Comparison of ENCODE assay signal across 17 mouse cellular contexts in the genomic region with DNA sequence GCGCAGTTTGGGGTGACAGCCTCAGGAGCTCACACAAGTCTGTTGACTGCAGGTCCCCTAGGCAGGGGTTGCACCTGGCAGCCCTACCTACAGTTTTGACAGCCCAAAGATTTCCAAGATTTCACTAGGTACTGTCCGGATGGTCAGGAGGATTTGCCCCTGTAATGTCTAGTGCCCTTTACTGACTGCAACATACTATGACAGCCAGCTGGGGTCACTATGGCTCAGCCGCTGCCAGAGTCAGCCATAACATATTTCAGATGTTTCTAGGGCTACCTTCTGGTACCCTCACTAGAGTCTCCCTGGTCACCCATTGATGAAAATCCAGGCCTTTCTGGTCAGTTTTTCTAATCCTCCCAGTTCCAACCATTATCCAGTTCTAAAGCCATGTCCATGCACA. TPM values are rescaled to one million over a fixed set of nuclear protein-coding genes. Genes with fewer than 3 reads are reported as not detected.
DNase-seq lines count a peak whose midpoint lies in the region; ATAC-seq and TF ChIP-seq lines count a peak whose summit lies in the region.
"Had no signal": no experiment of that assay in that cellular context is flagged by ENCODE, and none has a peak within 500 bp of the region (broad histone marks: within the 10 kb centered on the region; RNA-seq: fewer than 3 reads in every experiment).

No protein-coding gene starts in this region.

- H3ac ChIP-seq in C2C12 (ENCODE audit: control insufficient read depth, insufficient read length, low read depth): no peak overlapping the region

- no peak overlapping the region for H3K9ac ChIP-seq in liver, adult 2 months (ENCODE audit: low read depth, low read length)
- H3K9ac ChIP-seq in liver, embryonic 12.5 days: no peak overlapping the region
- no peak overlapping the region for H3K9ac ChIP-seq in ES-Bruce4 (ENCODE audit: low read depth, poor library complexity, severe bottlenecking)
- H3K9ac ChIP-seq: embryonic facial prominence, embryonic 13.5 days; hindbrain, embryonic 13.5 days; lung, embryonic 15.5 days had no signal

- no peak overlapping the region for H3K4me3 ChIP-seq in liver, adult 2 months (ENCODE audit: insufficient read depth, low read depth, low read length)
- no peak overlapping the region for H3K4me3 ChIP-seq in liver, embryonic 12.5 days
- H3K4me3 ChIP-seq in C2C12 (ENCODE audit: insufficient read depth, poor library complexity, severe bottlenecking) (no peak overlapping the region), ES-Bruce4 (ENCODE audit: low read depth, low read length) (no peak overlapping the region)
- H3K4me3 ChIP-seq: embryonic facial prominence, embryonic 13.5 days; heart, embryonic 10.5 days; hindbrain, embryonic 13.5 days; lung, embryonic 15.5 days had no signal

- no peak for ATAC-seq in liver, embryonic 12.5 days
- ATAC-seq: midbrain, embryonic 16.5 days had no signal

- TF ChIP-seq CTCF in liver, adult 2 months (IDR thresholded peaks at IDR 0.05; ENCODE audit: low read depth, low read length): peak; percentile 50
- TF ChIP-seq CTCF in C2C12 (IDR thresholded peaks at IDR 0.05; ENCODE audit: control insufficient read depth, insufficient read depth, insufficient read length) (peak; percentile 20), ES-Bruce4 (IDR thresholded peaks at IDR 0.05; ENCODE audit: low read depth, low read length) (peak; percentile 45)

- H3K36me3 ChIP-seq in liver, adult 2 months (ENCODE audit: control insufficient read depth, insufficient read depth, low read length): no peaks in the 10 kb centered on the region
- peaks cover 13% of the 10 kb centered on the region for H3K36me3 ChIP-seq in liver, embryonic 12.5 days
- H3K36me3 ChIP-seq in C2C12 (ENCODE audit: control insufficient read depth, insufficient read depth): no peaks in the 10 kb centered on the region
- no peaks in the 10 kb centered on the region for H3K36me3 ChIP-seq in ES-Bruce4 (ENCODE audit: control insufficient read depth, insufficient read depth, low read length, poor library complexity, severe bottlenecking)

- TF ChIP-seq EP300 in ES-Bruce4 (IDR thresholded peaks at IDR 0.05; ENCODE audit: insufficient read depth, low read depth, low read length): no peak

- WGBS in liver, adult 2 months: 78% methylated on average over 3 of the region's 3 CpGs
- 56% methylated on average over 3 of the region's 3 CpGs for WGBS in liver, embryonic 12.5 days (ENCODE audit: insufficient replicate concordance)

- H3K79me3 ChIP-seq in C2C12 (ENCODE audit: low read depth): no peaks in the 10 kb centered on the region

- H3K4me1 ChIP-seq in liver, adult 2 months (ENCODE audit: control insufficient read depth, insufficient read depth, low read length): no peaks in the 10 kb centered on the region
- no peaks in the 10 kb centered on the region for H3K4me1 ChIP-seq in liver, embryonic 12.5 days
- H3K4me1 ChIP-seq in ES-Bruce4 (ENCODE audit: control insufficient read depth, insufficient read depth, low read length): no peaks in the 10 kb centered on the region
- H3K4me1 ChIP-seq: heart, embryonic 10.5 days; hindbrain, embryonic 13.5 days had no signal

- H3K27ac ChIP-seq in liver, adult 2 months (replicated peaks; ENCODE audit: insufficient read depth, low read depth, low read length): no peak overlapping the region
- H3K27ac ChIP-seq in liver, embryonic 12.5 days: no peak overlapping the region
- no peak overlapping the region for H3K27ac ChIP-seq in ES-Bruce4 (ENCODE audit: insufficient read depth, low read length)
- H3K27ac ChIP-seq: embryonic facial prominence, embryonic 13.5 days; heart, embryonic 10.5 days; hindbrain, embryonic 13.5 days; lung, embryonic 15.5 days had no signal

- intact Hi-C loops in heart, postnatal 25 days (cut with DNase I): loop anchor here (2.0 to 10.0 kb wide), 2 partner anchors 41 to 1395 kb away; partner anchors contain the start of gene Surf6

- no peak overlapping the region for H3K4me2 ChIP-seq in liver, embryonic 12.5 days
- H3K4me2 ChIP-seq: embryonic facial prominence, embryonic 13.5 days; hindbrain, embryonic 13.5 days; lung, embryonic 15.5 days had no signal

- H3K27me3 ChIP-seq in liver, adult 2 months (ENCODE audit: control insufficient read depth, insufficient read depth, low read length): no peaks in the 10 kb centered on the region
- H3K27me3 ChIP-seq in liver, embryonic 12.5 days (replicated peaks): no peaks in the 10 kb centered on the region; the same call in 1 of the 2 replicates
- H3K27me3 ChIP-seq in C2C12 (ENCODE audit: control insufficient read depth, insufficient read depth, insufficient read length) (no peaks in the 10 kb centered on the region), ES-Bruce4 (ENCODE audit: control insufficient read depth, insufficient read depth, low read length, poor library complexity, severe bottlenecking) (no peaks in the 10 kb centered on the region)
- H3K27me3 ChIP-seq: embryonic facial prominence, embryonic 13.5 days; hindbrain, embryonic 13.5 days; lung, embryonic 15.5 days had no signal

- no peak for TF ChIP-seq POLR2A in liver, adult 2 months (IDR thresholded peaks at IDR 0.05; ENCODE audit: extremely low read depth, insufficient read depth, low read length)
- no peak for TF ChIP-seq POLR2A in ES-Bruce4 (IDR thresholded peaks at IDR 0.05; ENCODE audit: insufficient read depth, low read length)

- DNase-seq in liver, adult 2 months (ENCODE audit: extremely low read depth, low read depth, low spot score): no peak
- DNase-seq in naive thymus-derived CD4-positive, alpha-beta T cell, adult 2 months (ENCODE audit: low read depth): peak; percentile 37
- DNase-seq in heart, postnatal 25 days (ENCODE audit: low spot score): no peak
- no peak for DNase-seq in urinary bladder, postnatal 25 days (ENCODE audit: low spot score)
- DNase-seq: adrenal gland, postnatal 10 days; kidney, postnatal 14 days; spleen, adult 18-20 months; thymus, postnatal 36 days had no signal

- H3K79me2 ChIP-seq in liver, adult 2 months (ENCODE audit: control insufficient read depth, insufficient read depth, low read length): no peaks in the 10 kb centered on the region
- H3K79me2 ChIP-seq in C2C12 (ENCODE audit: control insufficient read depth, insufficient read depth): no peaks in the 10 kb centered on the region

- H3K9me3 ChIP-seq in liver, embryonic 12.5 days (replicated peaks): no peaks in the 10 kb centered on the region
- no peaks in the 10 kb centered on the region for H3K9me3 ChIP-seq in ES-Bruce4 (replicated peaks; ENCODE audit: control insufficient read depth, insufficient read depth, low read length, poor library complexity, severe bottlenecking)
- H3K9me3 ChIP-seq: embryonic facial prominence, embryonic 13.5 days; heart, embryonic 10.5 days; hindbrain, embryonic 13.5 days; lung, embryonic 15.5 days had no signal

TF ChIP-seq in C2C12, 6 proteins besides CTCF, POLR2A, EP300 and RAD21:
- TF ChIP-seq MYOD1 (IDR thresholded peaks at IDR 0.05; ENCODE audit: control insufficient read depth, insufficient read length, low read depth): no peak
- no peak for TF ChIP-seq CEBPB (IDR thresholded peaks at IDR 0.05; ENCODE audit: low read depth)
- no peak for TF ChIP-seq MYOG (IDR thresholded peaks at IDR 0.05; ENCODE audit: control insufficient read depth, extremely low read depth, insufficient read length)
- TF ChIP-seq MAX (IDR thresholded peaks at IDR 0.05): no peak
- no peak for TF ChIP-seq FOSL1 (IDR thresholded peaks at IDR 0.05; ENCODE audit: insufficient read depth, low read length, poor library complexity, severe bottlenecking)
- TF ChIP-seq USF1 (IDR thresholded peaks at IDR 0.05; ENCODE audit: low read depth): no peak

RNA-seq across cellular contexts. Expression of gene C8g, which starts 8.4 kb away (rescaled TPM):
- total RNA-seq in liver, adult 2 months (2014; rRNA removed): 589 and 721 TPM in 2 replicates
- 881 and 939 TPM in 2 replicates for polyA plus RNA-seq in liver, adult 2 months (2012; rRNA removed)
- polyA plus RNA-seq in liver, embryonic 12.5 days (2016; fragmentation: Nextera tagmentation; extraction: Ambion mirVana): 17.4 and 18.8 TPM in 2 replicates
- polyA plus RNA-seq in C2C12 (2012; fragmentation: generic; extraction: Trizol): 0.32 TPM
- polyA plus RNA-seq in ES-Bruce4 (2011; ENCODE audit: insufficient read depth, insufficient read length, low read depth, missing spikeins): 3.5 and 4.9 TPM in 2 replicates
- total RNA-seq in heart, postnatal 25 days (2021): under 1 TPM; 0.73 to 0.75 TPM

RNA-seq across cellular contexts. Expression of gene Fbxw5, which starts 9.4 kb away (rescaled TPM):
- 18.6 and 24.0 TPM in 2 replicates for total RNA-seq in liver, adult 2 months (2014; rRNA removed)
- 18.8 and 19.4 TPM in 2 replicates for polyA plus RNA-seq in liver, adult 2 months (2012; rRNA removed)
- 39.9 and 42.7 TPM in 2 replicates for polyA plus RNA-seq in liver, embryonic 12.5 days (2016; fragmentation: Nextera tagmentation; extraction: Ambion mirVana)
- polyA plus RNA-seq in C2C12 (2012; fragmentation: generic; extraction: Trizol): 35.8 TPM
- 16.4 and 18.4 TPM in 2 replicates for polyA plus RNA-seq in ES-Bruce4 (2011; ENCODE audit: insufficient read depth, insufficient read length, low read depth, missing spikeins)
- total RNA-seq in heart, postnatal 25 days (2021): 10 to 100 TPM; 85.7 to 91.2 TPM

RNA-seq across cellular contexts. Expression of gene Lcn12, which starts 16.2 kb away (rescaled TPM):
- total RNA-seq in liver, adult 2 months (2014; rRNA removed): 0.40 TPM in 1 of 2 replicates, not detected in the other
- polyA plus RNA-seq in liver, adult 2 months (2012; rRNA removed): 0.25 and 0.27 TPM in 2 replicates
- polyA plus RNA-seq in liver, embryonic 12.5 days (2016; fragmentation: Nextera tagmentation; extraction: Ambion mirVana): not detected in 2 replicates
- polyA plus RNA-seq in C2C12 (2012; fragmentation: generic; extraction: Trizol) (not detected), ES-Bruce4 (2011; ENCODE audit: insufficient read depth, insufficient read length, low read depth, missing spikeins) (not detected in 2 replicates)
- total RNA-seq in heart, postnatal 25 days (2021): not detected
- total RNA-seq: adrenal gland, postnatal 10 days; left cerebral cortex, postnatal 14 days had no signal
- polyA plus RNA-seq: embryonic facial prominence, embryonic 13.5 days; heart, embryonic 10.5 days; hindbrain, embryonic 13.5 days; lung, embryonic 15.5 days; midbrain, embryonic 16.5 days had no signal

RNA-seq across cellular contexts. Expression of gene Traf2, which starts 36.8 kb away (rescaled TPM):
- total RNA-seq in liver, adult 2 months (2014; rRNA removed): 4.0 and 5.2 TPM in 2 replicates
- polyA plus RNA-seq in liver, adult 2 months (2012; rRNA removed): 7.0 and 9.9 TPM in 2 replicates
- polyA plus RNA-seq in liver, embryonic 12.5 days (2016; fragmentation: Nextera tagmentation; extraction: Ambion mirVana): 22.4 and 24.4 TPM in 2 replicates
- polyA plus RNA-seq in C2C12 (2012; fragmentation: generic; extraction: Trizol) (28.8 TPM), ES-Bruce4 (2011; ENCODE audit: insufficient read depth, insufficient read length, low read depth, missing spikeins) (9.4 and 9.8 TPM in 2 replicates)
- 10 to 100 TPM; 15.4 to 17.3 TPM for total RNA-seq in heart, postnatal 25 days (2021)

RNA-seq across cellular contexts. Expression of gene Ptgds, which starts 40.1 kb away (rescaled TPM):
- 7.7 and 8.9 TPM in 2 replicates for total RNA-seq in liver, adult 2 months (2014; rRNA removed)
- polyA plus RNA-seq in liver, adult 2 months (2012; rRNA removed): 18.7 and 40.2 TPM in 2 replicates
- 0.20 and 0.22 TPM in 2 replicates for polyA plus RNA-seq in liver, embryonic 12.5 days (2016; fragmentation: Nextera tagmentation; extraction: Ambion mirVana)
- polyA plus RNA-seq in C2C12 (2012; fragmentation: generic; extraction: Trizol) (not detected), ES-Bruce4 (2011; ENCODE audit: insufficient read depth, insufficient read length, low read depth, missing spikeins) (0.57 TPM in 1 of 2 replicates, not detected in the other)
- total RNA-seq in heart, postnatal 25 days (2021): 100 to 1,000 TPM; 117 to 160 TPM

Comparison
In these comparisons a context has a peak if more than half of its experiments do, and no peak if none do; other contexts are left out.
1. RNA of gene C8g, which starts 8.4 kb away (polyA plus RNA-seq): 881 to 939 TPM in liver, adult 2 months; 17.4 to 18.8 TPM in liver, embryonic 12.5 days, 3.5 to 4.9 TPM in ES-Bruce4 and 0.32 TPM in C2C12 (single experiment); every median in the first group is over 10 times any median in the second.
2. Peak in every context shown above with its lines, with median percentiles within 50 percentile points of each other: CTCF ChIP-seq.